Mouse (Mus musculus) myocyte (in vitro differentiated cells): ENCODE measurements around the gene Map3k13. TPM values are rescaled to one million over a fixed set of nuclear protein-coding genes. Genes with fewer than 3 reads are reported as not detected.

ENCODE experiments used
- H3K27me3 ChIP-seq: one replicate; pipeline ENCODE4 v1.6.1; 2011; ENCODE audit not compliant: control insufficient read depth, insufficient read depth, insufficient read length
- H3K36me3 ChIP-seq: one replicate; pipeline ENCODE4 v1.6.1; 2011; ENCODE audit not compliant: control insufficient read depth, insufficient read depth
- H3K4me2 ChIP-seq: one replicate; pipeline ENCODE4 v1.6.1; 2011; ENCODE audit warnings: low read depth, control low read depth
- H3K4me3 ChIP-seq: one replicate; pipeline ENCODE4 v1.5.1; 2011; ENCODE audit warnings: mild to moderate bottlenecking, control low read depth, moderate library complexity
- H3K79me2 ChIP-seq: one replicate; pipeline ENCODE4 v1.6.1; 2011; ENCODE audit not compliant: control insufficient read depth, insufficient read depth
- H3ac ChIP-seq: one replicate; pipeline ENCODE4 v1.6.1; 2011; ENCODE audit not compliant: control insufficient read depth, insufficient read length
- CEBPB ChIP-seq: IDR thresholded peaks from 2 replicates; pipeline ENCODE4 v1.6.1; 2011; ENCODE audit warnings: mild to moderate bottlenecking, moderate library complexity; ENCODE audit not compliant: poor library complexity, insufficient read depth, severe bottlenecking
- E2F4 ChIP-seq: IDR thresholded peaks from one replicate; pipeline ENCODE4 v1.6.1; 2011; ENCODE audit warnings: mild to moderate bottlenecking, control low read depth, moderate library complexity; ENCODE audit not compliant: insufficient read depth
- MAX ChIP-seq: IDR thresholded peaks from one replicate; pipeline ENCODE4 v1.6.1; 2011; ENCODE audit warnings: low read depth, mild to moderate bottlenecking, control low read depth
- MYOD1 ChIP-seq, 3 experiments: IDR thresholded peaks; one replicate each; pipeline ENCODE4 v1.6.1; 2011; ENCODE audit warnings: control low read depth in 2 of 3, low read depth in 2 of 3, mild to moderate bottlenecking in 2 of 3, moderate library complexity in 1 of 3; ENCODE audit not compliant: insufficient read length in 2 of 3, control insufficient read depth in 1 of 3
- MYOG ChIP-seq, 3 experiments: IDR thresholded peaks; one replicate each; pipeline ENCODE4 v1.6.1; 2011; ENCODE audit warnings: control low read depth in 2 of 3, low read depth in 2 of 3, mild to moderate bottlenecking in 2 of 3; ENCODE audit not compliant: insufficient read length in 2 of 3, control insufficient read depth in 1 of 3, insufficient read depth in 1 of 3
- POLR2A ChIP-seq: IDR thresholded peaks from one replicate; pipeline ENCODE4 v1.6.1; 2011; ENCODE audit warnings: low read depth, mild to moderate bottlenecking, control low read depth, moderate library complexity; ENCODE audit not compliant: insufficient read length
- POLR2AphosphoS2 ChIP-seq: IDR thresholded peaks from one replicate; pipeline ENCODE4 v1.6.1; 2011; ENCODE audit warnings: low read depth, control low read depth; ENCODE audit not compliant: insufficient read length
- REST ChIP-seq: IDR thresholded peaks from one replicate; pipeline ENCODE4 v1.6.1; 2011; ENCODE audit warnings: mild to moderate bottlenecking, control low read depth, moderate library complexity; ENCODE audit not compliant: insufficient read depth, insufficient read length
- SRF ChIP-seq: IDR thresholded peaks from one replicate; pipeline ENCODE4 v1.6.1; 2011; ENCODE audit warnings: low read depth; ENCODE audit not compliant: control insufficient read depth, insufficient read length
- TCF12 ChIP-seq: IDR thresholded peaks from one replicate; pipeline ENCODE4 v1.6.1; 2011; ENCODE audit warnings: mild to moderate bottlenecking, control low read depth; ENCODE audit not compliant: poor library complexity, insufficient read depth, severe bottlenecking
- TCF3 ChIP-seq: IDR thresholded peaks from one replicate; pipeline ENCODE4 v1.6.1; 2011; ENCODE audit warnings: low read depth, control low read depth; ENCODE audit not compliant: insufficient read length
- USF1 ChIP-seq: IDR thresholded peaks from one replicate; pipeline ENCODE4 v1.6.1; 2011; ENCODE audit warnings: low read depth, mild to moderate bottlenecking, control low read depth, moderate library complexity
- polyA plus RNA-seq: library from polyadenylated mRNA; unstranded; fragments of >200 nt; fragmentation: generic; extraction: Trizol; gene quantifications from one replicate; pipeline ENCODE4 v1.2.1, GENCODE M21; 2012; ENCODE audit warnings: missing spikeins

The Map3k13 gene
- polyA plus RNA-seq, 1 experiment = 0.31 TPM

DNA sequence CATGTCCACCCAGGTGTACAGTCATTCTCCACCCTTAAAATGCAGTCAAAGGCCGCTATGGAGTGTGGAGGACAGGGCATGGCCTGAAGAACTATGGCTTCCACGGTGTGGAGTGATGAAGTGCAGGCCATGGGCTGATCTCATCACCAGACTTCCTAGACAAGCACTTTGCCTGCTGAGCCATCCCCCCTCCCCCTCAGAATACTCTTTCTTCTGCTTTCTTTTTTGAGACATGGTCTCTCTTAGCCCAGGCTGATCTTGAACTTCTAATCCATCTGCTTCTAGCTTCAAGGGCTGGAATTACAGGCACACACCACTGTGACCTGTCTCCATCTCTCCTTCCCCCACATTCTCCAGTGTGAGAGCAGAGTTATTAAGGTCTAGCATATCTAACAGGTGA lies 93.5 kb downstream of the Map3k13 start:
- TF ChIP-seq CEBPB (no peak), USF1 (no peak), MYOD1 (IDR thresholded peaks at IDR 0.05; ENCODE audit: control insufficient read depth in 1 of 3, insufficient read length in 2 of 3, low read depth in 2 of 3) (no peak), E2F4 (no peak), REST (no peak), MAX (no peak), POLR2AphosphoS2 (no peak), POLR2A (no peak), TCF12 (no peak), TCF3 (no peak), MYOG (IDR thresholded peaks at IDR 0.05; ENCODE audit: control insufficient read depth in 1 of 3, insufficient read depth in 1 of 3, insufficient read length in 2 of 3, low read depth in 2 of 3) (no peak), SRF (no peak)
- no peaks in the 10 kb centered on the region for H3K36me3 ChIP-seq
- H3K79me2 ChIP-seq = no peaks in the 10 kb centered on the region
- no peak overlapping the region for H3ac ChIP-seq
- no peak overlapping the region for H3K4me3 ChIP-seq
- H3K4me2 ChIP-seq = no peak overlapping the region
- no peaks in the 10 kb centered on the region for H3K27me3 ChIP-seq

DNA sequence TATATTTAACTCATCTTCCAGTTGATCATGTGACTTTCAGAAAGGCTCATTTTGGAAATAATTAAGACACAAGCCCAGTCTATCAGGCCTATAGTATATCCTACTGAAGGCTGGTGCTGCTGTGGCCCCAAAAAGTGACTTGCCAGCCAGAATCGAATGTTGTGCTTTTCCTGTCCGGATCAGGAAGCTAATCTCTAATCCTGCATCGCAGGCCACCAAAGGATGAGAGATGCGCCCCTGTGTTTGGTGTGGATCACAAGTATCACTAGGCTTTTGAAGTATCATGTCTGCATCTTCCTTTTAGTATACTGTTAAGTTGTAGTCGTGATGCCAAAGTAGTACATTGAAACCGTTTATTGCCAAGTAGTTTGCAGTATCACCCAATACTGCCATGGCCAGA lies 99.7 kb downstream of the Map3k13 start:
- TF ChIP-seq POLR2A = no peak
- TF ChIP-seq MAX = no peak
- no peak for TF ChIP-seq CEBPB
- TF ChIP-seq MYOG (IDR thresholded peaks at IDR 0.05; ENCODE audit: control insufficient read depth in 1 of 3, insufficient read depth in 1 of 3, insufficient read length in 2 of 3, low read depth in 2 of 3) = no peak
- no peak for TF ChIP-seq E2F4
- no peak for TF ChIP-seq POLR2AphosphoS2
- no peak for TF ChIP-seq MYOD1 (IDR thresholded peaks at IDR 0.05; ENCODE audit: control insufficient read depth in 1 of 3, insufficient read length in 2 of 3, low read depth in 2 of 3)
- H3ac ChIP-seq = no peak overlapping the region
- H3K4me3 ChIP-seq = no peak overlapping the region
- H3K79me2 ChIP-seq = no peaks in the 10 kb centered on the region
- no peak overlapping the region for H3K4me2 ChIP-seq
- no peaks in the 10 kb centered on the region for H3K36me3 ChIP-seq
- no peaks in the 10 kb centered on the region for H3K27me3 ChIP-seq

DNA sequence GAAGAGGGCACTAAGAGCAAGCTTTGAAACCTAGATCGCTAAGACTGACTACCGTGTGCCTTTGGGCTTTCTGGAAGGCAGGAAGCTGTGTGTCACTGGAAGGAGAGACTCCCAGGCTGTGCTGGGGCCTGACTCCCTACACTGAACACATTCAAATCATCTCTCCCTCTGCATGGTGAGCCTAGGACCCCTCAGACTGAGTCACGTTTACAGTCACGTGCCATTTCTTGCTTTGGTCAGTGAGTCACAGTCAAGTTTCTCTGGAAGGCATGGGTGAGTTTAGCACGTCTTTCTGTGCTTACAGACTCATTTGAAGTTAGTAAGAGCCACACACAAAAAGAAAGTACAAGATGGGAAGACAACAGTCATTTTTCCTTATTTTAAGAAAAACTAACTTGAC lies 107.1 kb downstream of the Map3k13 start:
- Histone ChIP-seq H3ac (no peak overlapping the region), H3K79me2 (no peaks in the 10 kb centered on the region), H3K4me2 (no peak overlapping the region), H3K4me3 (no peak overlapping the region), H3K36me3 (no peaks in the 10 kb centered on the region), H3K27me3 (no peaks in the 10 kb centered on the region)
- TF ChIP-seq POLR2A (no peak), REST (no peak), TCF12 (no peak), CEBPB (no peak), MYOD1 (IDR thresholded peaks at IDR 0.05; ENCODE audit: control insufficient read depth in 1 of 3, insufficient read length in 2 of 3, low read depth in 2 of 3) (no peak), TCF3 (no peak), MYOG (IDR thresholded peaks at IDR 0.05; ENCODE audit: control insufficient read depth in 1 of 3, insufficient read depth in 1 of 3, insufficient read length in 2 of 3, low read depth in 2 of 3) (no peak), USF1 (peak; percentile 55), E2F4 (no peak)

DNA sequence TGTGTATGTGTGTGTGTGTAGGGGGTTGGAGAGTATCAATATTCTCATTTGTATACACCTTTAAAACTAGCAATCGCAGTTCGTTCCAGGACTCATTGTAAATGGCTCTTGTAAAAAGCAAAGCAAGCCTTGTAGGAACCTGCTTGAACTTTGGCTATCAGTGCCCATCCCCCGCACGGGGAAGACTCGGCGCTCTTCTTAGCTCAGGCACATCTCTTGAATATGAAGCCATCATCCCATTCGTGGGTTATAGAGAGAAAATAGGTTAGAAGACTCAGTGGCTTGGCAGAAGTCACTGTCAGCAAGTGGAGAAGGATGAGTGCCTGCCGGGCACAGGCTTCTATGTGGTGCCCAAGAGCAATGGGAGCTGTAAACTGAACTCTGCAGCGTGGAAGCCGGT lies 110.5 kb downstream of the Map3k13 start:
- Histone ChIP-seq H3K4me3 (no peak overlapping the region), H3K27me3 (no peaks in the 10 kb centered on the region), H3K36me3 (no peaks in the 10 kb centered on the region), H3K4me2 (no peak overlapping the region), H3K79me2 (no peaks in the 10 kb centered on the region), H3ac (no peak overlapping the region)
- TF ChIP-seq REST (no peak), MAX (no peak), SRF (no peak), TCF3 (no peak), E2F4 (no peak), POLR2AphosphoS2 (no peak), MYOD1 (IDR thresholded peaks at IDR 0.05; ENCODE audit: control insufficient read depth in 1 of 3, insufficient read length in 2 of 3, low read depth in 2 of 3) (no peak), MYOG (IDR thresholded peaks at IDR 0.05; ENCODE audit: control insufficient read depth in 1 of 3, insufficient read depth in 1 of 3, insufficient read length in 2 of 3, low read depth in 2 of 3) (no peak), POLR2A (no peak), CEBPB (no peak), USF1 (no peak), TCF12 (no peak)

DNA sequence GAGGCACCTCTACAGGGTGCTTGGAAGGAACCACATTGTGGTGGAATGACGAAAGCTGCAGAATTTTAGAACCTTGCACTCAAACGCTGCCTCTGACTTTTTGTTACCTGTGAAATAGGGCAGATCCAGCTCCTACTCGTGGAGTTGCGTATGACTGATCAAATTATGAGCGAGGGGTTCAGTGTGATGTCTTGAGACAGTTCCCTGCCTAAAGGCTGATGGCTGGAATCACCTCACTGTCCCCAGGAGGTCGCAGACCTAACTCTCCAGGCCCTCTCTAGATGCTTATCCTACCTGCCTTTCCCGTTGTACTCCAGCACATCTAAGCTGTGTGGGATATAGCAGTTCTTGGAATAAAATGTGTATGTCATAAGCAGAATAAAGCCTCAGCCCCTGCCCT lies 111.8 kb downstream of the Map3k13 start:
- H3K4me3 ChIP-seq = no peak overlapping the region
- no peak overlapping the region for H3ac ChIP-seq
- H3K27me3 ChIP-seq = no peaks in the 10 kb centered on the region
- TF ChIP-seq SRF = no peak
- TF ChIP-seq POLR2AphosphoS2 = no peak
- no peaks in the 10 kb centered on the region for H3K36me3 ChIP-seq
- H3K4me2 ChIP-seq = no peak overlapping the region
- H3K79me2 ChIP-seq = no peaks in the 10 kb centered on the region
